Mouse (Mus musculus): Measurements from ENCODE around the gene Tlr9. TPM values are rescaled to one million over a fixed set of nuclear protein-coding genes. Genes with fewer than 3 reads are reported as not detected.

Gene Tlr9
- total and polyA plus RNA-seq, 3 experiments: not detected

DNA sequence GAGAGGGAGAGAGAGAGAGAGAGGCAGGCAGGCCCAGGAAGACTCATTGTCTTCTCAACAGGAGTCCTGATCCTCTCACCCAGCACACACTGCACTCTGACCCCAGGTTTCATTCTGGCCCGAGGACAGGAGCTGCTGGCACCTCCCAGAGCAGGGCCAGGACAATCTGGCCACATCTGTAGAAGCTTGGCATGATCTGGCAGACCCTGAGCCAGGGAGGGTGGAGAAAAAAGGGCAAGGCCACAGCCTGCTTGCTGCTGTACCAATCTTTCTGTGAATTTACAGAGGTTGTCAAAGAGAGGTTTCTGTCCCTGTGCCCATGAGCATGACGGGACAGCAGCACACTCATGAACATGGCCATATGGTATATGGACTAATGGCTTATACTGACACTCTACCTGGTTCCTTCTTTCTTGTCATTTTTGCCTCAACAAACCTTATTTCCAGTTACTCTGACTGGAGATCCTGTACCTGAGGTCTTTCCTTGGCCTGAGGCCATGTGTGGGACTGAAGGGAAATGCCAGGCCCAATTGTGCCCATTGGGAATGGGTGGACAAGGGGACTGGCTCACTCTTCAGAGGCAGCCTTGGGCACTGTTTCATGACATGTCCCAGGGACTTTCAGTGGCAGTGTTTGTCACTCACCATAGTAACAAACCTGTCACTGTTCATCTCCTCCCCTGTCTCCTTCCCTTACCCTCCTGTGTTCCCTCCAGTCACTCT lies 44.7 kb downstream of the Tlr9 start:
- no peaks in the 10 kb centered on the region for H3K4me1 ChIP-seq (ENCODE audit: control insufficient read depth in 1 of 2, insufficient read depth in 2 of 2, low read length in 2 of 2)
- H3K4me3 ChIP-seq (ENCODE audit: control insufficient read depth in 1 of 2, insufficient read depth in 1 of 2, low read depth in 2 of 2, low read length in 2 of 2): no peak overlapping the region
- H3K27ac ChIP-seq (ENCODE audit: control insufficient read depth, low read depth, low read length): no peak overlapping the region
- H3K9ac ChIP-seq (ENCODE audit: control insufficient read depth, low read depth, low read length, poor library complexity, severe bottlenecking): no peak overlapping the region
- H3K9me3 ChIP-seq (replicated peaks; ENCODE audit: insufficient read depth, low read length): no peaks in the 10 kb centered on the region
- H3K36me3 ChIP-seq (ENCODE audit: control insufficient read depth in 1 of 2, insufficient read depth in 2 of 2, low read length in 2 of 2): no peaks in the 10 kb centered on the region
- no peak for DNase-seq (ENCODE audit: low read depth, low spot score)
- peaks cover 0 to 3% of the 10 kb centered on the region in 2 experiments; a peak in 2 of 4 replicates for H3K27me3 ChIP-seq (ENCODE audit: control insufficient read depth in 1 of 2, insufficient read depth in 2 of 2, low read length in 2 of 2)
- no peak for TF ChIP-seq KAT2A (conservative IDR thresholded peaks at IDR 0.05; ENCODE audit: low read depth, low read length)
- TF ChIP-seq GATA1 (IDR thresholded peaks at IDR 0.05; ENCODE audit: low read depth, low read length): no peak
- no peak for TF ChIP-seq TCF12 (IDR thresholded peaks at IDR 0.05; ENCODE audit: low read depth, low read length)
- no peak for TF ChIP-seq HCFC1 (IDR thresholded peaks at IDR 0.05; ENCODE audit: low read depth, low read length)
- no peak for TF ChIP-seq RCOR1 (IDR thresholded peaks at IDR 0.05; ENCODE audit: low read depth, low read length)
- no peak for TF ChIP-seq POLR2A (IDR thresholded peaks at IDR 0.05; ENCODE audit: control insufficient read depth in 1 of 2, insufficient read depth in 1 of 2, low read depth in 1 of 2, low read length in 2 of 2, poor library complexity in 1 of 2)
- TF ChIP-seq MEF2A (IDR thresholded peaks at IDR 0.05; ENCODE audit: extremely low read depth, insufficient replicate concordance, low read depth, low read length, poor library complexity, severe bottlenecking): no peak
- no peak for TF ChIP-seq GABPA (IDR thresholded peaks at IDR 0.05; ENCODE audit: low read depth, low read length)
- no peak for TF ChIP-seq ZC3H11A (IDR thresholded peaks at IDR 0.05; ENCODE audit: low read depth, low read length)
- no peak for TF ChIP-seq SMC3 (IDR thresholded peaks at IDR 0.05; ENCODE audit: low read depth, low read length)
- TF ChIP-seq MAFK (IDR thresholded peaks at IDR 0.05; ENCODE audit: borderline replicate concordance, low read depth, low read length): no peak
- no peak for TF ChIP-seq POLR2AphosphoS5 (IDR thresholded peaks at IDR 0.05; ENCODE audit: borderline replicate concordance, low read depth, low read length)
- no peak for TF ChIP-seq CHD1 (IDR thresholded peaks at IDR 0.05; ENCODE audit: low read depth, low read length)
- no peaks in the 10 kb centered on the region for H3K79me2 ChIP-seq (ENCODE audit: control insufficient read depth, insufficient read depth, low read length, poor library complexity)

DNA sequence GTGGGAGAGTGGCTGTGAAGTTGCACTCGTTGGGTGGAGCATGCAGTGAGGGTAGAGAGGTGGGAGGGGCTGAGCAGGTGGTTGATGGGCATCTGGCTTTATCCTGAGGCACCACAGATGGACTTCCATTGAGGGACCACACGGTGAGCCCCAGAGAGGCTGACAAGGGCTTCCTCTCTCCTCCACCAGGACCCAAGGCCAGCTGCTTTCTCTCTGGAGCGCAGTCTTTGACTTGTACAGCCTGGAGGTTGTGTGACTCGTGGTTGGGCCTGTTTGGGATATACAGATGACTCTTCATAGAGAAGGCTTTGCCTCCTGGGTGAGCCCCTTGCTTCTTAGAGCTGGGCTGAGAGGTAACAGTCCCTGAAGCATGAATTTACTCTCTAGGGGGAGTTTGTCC lies 46.0 kb downstream of the Tlr9 start:
- H3K4me3 ChIP-seq (ENCODE audit: control insufficient read depth in 1 of 2, insufficient read depth in 1 of 2, low read depth in 2 of 2, low read length in 2 of 2): no peak overlapping the region
- TF ChIP-seq USF2 (IDR thresholded peaks at IDR 0.05; ENCODE audit: borderline replicate concordance in 1 of 2, insufficient read depth in 1 of 2, low read depth in 1 of 2, low read length in 2 of 2) (no peak), NRF1 (IDR thresholded peaks at IDR 0.05; ENCODE audit: insufficient read depth, low read depth, low read length, poor library complexity, severe bottlenecking) (no peak), ELF1 (IDR thresholded peaks at IDR 0.05; ENCODE audit: low read depth, low read length) (no peak)
- no peak for DNase-seq (ENCODE audit: low read depth, low spot score)
- H3K27me3 ChIP-seq (ENCODE audit: control insufficient read depth in 1 of 2, insufficient read depth in 2 of 2, low read length in 2 of 2): no peaks in the 10 kb centered on the region; a peak in 1 of 4 replicates
- no peak overlapping the region for H3K9ac ChIP-seq (ENCODE audit: control insufficient read depth, low read depth, low read length, poor library complexity, severe bottlenecking)
- H3K79me2 ChIP-seq (ENCODE audit: control insufficient read depth, insufficient read depth, low read length, poor library complexity): no peaks in the 10 kb centered on the region
- H3K9me3 ChIP-seq (replicated peaks; ENCODE audit: insufficient read depth, low read length): no peaks in the 10 kb centered on the region
- H3K4me1 ChIP-seq (ENCODE audit: control insufficient read depth in 1 of 2, insufficient read depth in 2 of 2, low read length in 2 of 2): no peaks in the 10 kb centered on the region
- no peaks in the 10 kb centered on the region for H3K36me3 ChIP-seq (ENCODE audit: control insufficient read depth in 1 of 2, insufficient read depth in 2 of 2, low read length in 2 of 2)
- H3K27ac ChIP-seq (ENCODE audit: control insufficient read depth, low read depth, low read length): no peak overlapping the region

Data from MEL (cell line).